Mouse (Mus musculus) left cerebral cortex, adult 9 months (tissue): ENCODE data around the gene Nptn.
"Not testable (repeated sequence)": the region's sequence is repeated elsewhere in the genome, so short reads cannot be mapped to it uniquely, and the experiment has no call there.

Source experiments
- DNase-seq, 2 experiments: peaks; one replicate each; pipeline ENCODE4 v3.0.0; 2022; ENCODE audit warnings: low spot score in 2 of 2

Nptn gene

GRCm38 (mm10) chr9:58560211-58560610 lies 21.8 kb upstream of the Nptn start:
- DNase-seq, result no peak

- DNase-seq, result not testable (repeated sequence)
Observed at GRCm38 (mm10) chr9:58565945-58566344, 16.1 kb upstream of the Nptn start.

DNA sequence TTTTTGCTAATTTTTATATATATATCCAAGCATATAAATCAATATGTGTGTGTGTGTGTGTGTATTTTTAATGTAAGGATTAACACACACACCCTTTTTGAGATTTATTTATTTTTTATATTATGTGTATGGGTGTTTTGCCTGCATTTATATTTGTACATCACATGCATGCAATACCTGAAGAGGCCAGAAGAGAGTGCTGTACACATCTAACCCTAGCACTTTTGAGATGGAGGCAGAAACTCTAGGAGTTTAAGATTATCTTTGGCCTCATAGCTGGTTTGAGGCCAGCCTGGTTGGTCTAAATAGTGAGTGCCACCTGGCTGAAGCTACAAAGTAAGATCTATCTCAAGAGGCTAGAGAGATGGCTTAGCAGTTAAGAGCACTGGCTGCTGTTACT lies 14.4 kb upstream of the Nptn start:
- DNase-seq, result no peak

DNA sequence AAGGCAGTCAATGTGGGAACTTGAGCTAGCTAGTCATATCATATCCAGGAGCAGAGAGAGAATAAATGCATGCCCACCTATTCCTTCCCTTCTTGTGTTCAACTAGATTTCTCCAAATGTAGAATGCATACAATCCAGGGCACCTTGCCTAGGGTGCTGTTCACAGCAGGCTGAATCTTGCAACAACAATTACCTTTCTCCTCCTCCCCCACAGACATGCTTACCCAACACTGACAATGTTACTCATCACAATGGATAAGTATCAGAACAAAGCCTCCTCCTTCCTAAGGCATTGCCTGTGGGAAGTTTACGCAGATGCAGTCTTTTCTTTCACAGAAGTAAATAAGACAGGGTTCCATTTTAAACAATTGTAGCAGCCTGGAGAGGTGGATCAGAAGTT lies 11.0 kb upstream of the Nptn start:
- no peak for DNase-seq

DNA sequence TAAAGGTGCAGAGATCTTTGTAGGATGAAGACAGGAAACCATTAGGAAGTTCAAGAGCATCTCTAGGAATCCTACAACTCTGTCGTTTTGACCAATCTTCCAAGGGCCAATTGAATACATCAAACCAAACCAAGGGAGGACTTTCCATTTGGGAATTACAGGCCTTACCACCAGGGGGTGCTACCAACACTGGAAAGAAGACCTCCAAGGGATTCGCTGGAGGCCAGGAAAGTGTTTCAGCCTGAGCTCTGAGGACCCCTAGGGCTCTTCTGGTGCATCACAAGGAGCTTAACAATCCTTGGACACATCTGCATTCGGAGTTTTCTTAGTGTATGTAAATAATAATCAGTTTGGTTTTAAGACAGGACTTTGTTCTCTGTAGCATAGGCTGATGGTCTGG lies 3.4 kb upstream of the Nptn start:
- peak; percentile 65 to 94 for DNase-seq

DNA sequence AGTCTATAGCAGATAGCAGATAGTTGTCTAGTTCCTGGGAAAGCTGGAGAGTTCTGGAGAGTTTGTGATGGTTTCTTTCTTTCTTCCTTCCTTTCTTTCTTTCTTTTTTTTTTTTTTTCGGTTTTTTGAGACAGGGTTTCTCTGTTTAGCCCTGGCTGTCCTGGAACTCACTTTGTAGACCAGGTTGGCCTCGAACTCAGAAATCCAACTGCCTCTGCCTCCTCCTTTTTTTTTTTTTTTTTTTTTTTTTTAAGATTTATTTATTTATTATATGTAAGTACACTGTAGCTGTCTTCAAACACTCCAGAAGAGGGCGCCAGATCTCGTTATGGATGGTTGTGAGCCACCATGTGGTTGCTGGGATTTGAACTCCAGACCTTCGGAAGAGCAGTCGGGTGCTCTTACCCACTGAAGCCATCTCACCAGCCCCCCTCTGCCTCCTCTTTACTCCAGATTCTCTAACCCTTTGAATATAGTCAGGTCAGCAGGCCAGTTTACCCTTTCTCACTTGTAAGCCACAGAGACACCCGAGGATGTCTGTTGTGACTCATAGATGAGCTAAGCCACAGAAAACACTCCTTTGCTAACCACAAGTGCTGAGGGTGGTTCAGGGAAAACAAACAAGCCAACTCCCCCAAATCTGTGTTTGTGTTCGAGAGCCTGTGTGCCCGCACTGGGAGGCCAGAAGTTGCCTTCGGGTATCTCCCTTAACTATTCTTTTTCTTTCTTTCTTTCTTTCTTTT lies 1.4 kb upstream of the Nptn start:
- DNase-seq, result not testable (repeated sequence)

DNA sequence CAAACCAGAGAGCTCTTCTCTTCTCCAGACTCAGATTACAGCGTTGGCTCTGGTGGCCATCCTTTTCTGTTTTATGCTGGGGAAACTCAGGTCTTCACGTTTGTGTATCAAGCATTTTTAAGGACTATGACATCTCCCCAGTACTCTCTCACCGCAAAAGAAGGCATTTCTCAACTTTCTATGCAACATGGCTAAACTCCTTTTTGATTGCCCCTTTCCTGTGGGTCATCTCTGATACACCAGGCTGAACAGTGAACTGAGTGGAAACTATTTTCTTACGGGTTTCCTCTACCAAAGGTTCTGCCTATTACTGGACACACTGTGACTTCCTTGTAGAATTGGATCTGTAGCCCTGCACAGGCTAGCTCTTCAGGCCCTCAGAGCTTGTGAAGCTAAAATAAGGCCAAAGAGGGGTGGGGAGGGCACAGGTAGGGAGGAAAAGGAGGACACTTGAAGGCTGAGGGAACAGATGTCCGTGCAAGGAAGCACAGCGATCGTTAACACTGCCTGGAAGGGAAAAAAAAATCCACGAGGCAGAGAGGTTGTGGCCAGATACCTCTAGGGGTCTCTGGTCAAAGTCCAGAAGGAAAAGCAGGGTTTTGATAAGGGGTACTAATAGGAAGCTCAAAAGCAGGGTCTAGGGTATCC lies 633 bp upstream of the Nptn start:
- DNase-seq, result no peak

DNA sequence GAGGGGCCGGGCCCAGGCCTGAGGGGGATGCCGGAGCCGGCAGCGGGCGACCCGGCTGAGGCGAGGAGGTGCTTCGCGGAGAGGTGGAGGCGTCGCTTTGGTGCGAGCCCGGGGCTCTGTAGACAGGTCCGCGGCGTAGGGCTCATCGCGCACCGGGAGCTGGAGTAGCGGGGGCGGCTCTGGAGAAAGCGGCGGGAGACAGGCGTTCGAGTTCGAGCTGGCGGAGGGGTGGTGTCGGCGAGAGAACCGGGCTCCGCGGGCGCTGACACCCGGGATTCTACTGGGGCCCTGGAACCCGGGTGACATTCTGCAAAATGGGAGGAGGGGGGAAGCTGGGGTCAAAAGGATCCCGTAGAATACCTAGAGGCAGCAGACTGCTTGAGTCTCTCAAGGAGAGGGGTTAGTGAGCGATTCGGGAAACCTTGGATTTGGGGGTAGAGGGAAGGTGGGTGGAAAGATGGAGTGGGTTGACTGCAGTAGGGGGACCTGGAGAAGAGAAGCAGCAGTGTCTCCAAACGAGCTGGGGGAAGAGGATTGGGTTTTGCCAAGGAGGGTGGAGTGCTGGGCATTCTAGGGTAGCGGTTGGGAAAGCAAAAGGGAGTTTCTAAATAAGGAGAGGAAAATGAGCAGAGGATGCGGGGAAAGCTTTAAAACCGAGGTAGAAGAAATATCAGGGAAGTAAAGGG lies 684 bp downstream of the Nptn start:
- DNase-seq, result peak in 1 of 2 experiments; percentile 53

GRCm38 (mm10) chr9:58583267-58583641 lies 1.2 kb downstream of the Nptn start:
- peak in 1 of 2 experiments; percentile 10 for DNase-seq

- no peak for DNase-seq
Observed at GRCm38 (mm10) chr9:58584323-58584722, 2.3 kb downstream of the Nptn start.

DNA sequence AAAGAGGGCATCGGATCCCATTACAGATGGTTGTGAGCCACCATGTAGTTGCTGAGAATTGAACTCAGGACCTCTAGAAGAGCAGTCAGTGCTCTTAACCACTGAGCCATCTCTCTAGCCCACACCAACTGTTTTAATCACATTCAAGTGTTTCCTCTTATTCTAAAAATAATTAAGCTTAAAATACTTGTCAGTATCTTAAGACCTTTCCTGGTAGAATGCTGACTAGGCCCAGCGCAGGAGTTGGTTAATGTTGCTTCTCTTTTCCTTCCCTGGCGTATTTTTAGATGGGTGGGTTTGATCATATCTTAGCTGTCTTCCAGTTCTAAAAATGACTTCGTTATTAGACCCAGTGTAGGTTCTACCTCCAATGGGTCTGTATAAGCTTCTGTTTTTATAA lies 6.6 kb downstream of the Nptn start:
- peak in 1 of 2 experiments; percentile 10 for DNase-seq

GRCm38 (mm10) chr9:58595313-58595712 lies 13.3 kb downstream of the Nptn start:
- no peak for DNase-seq

GRCm38 (mm10) chr9:58613790-58614189 lies 31.8 kb downstream of the Nptn start:
- DNase-seq, result no peak

- no peak for DNase-seq
Observed at GRCm38 (mm10) chr9:58615064-58615938, 33.3 kb downstream of the Nptn start.

DNA sequence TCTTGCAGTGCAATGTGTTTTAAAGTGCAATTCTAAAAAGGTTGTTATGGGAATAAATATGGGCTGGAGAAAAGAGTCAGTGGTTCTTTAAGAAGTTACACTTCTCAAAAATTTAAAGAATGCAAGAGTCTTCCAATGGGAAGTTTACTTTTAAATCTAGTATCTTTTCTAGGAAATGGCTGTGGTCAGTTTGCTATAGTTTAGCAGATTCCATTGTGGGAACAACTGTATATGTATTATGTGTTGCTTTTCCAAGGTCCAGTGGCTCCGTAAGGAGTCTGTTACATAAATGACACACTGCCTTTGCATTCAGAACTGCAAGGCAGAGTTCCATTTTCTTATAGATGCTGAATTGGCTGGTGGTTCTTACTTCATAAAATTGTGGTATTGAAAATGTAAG lies 41.0 kb downstream of the Nptn start:
- no peak for DNase-seq

- DNase-seq, result no peak
Observed at GRCm38 (mm10) chr9:58627197-58627596, 45.2 kb downstream of the Nptn start.

GRCm38 (mm10) chr9:58630441-58630840 lies 48.4 kb downstream of the Nptn start:
- DNase-seq, result no peak

- DNase-seq, result no peak
Observed at GRCm38 (mm10) chr9:58648406-58649264, 66.6 kb downstream of the Nptn start.

DNA sequence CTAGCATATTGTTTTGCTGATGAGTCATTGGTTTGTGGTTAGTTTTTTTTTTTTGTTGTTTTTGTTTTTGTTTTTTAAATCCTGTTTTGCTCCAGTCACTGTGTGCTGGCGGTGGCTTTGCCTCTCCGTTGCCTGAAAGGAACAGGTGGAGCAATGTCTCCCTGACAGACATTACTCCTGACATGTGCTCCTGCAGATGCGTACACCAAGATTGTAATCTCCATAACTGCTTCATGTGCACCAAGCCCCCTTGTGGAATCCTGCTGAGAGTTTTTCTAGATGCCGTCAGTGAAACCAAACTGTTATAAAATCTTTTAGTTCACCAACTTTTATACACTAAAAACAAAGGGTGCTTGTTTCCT lies 67.2 kb downstream of the Nptn start:
- no peak for DNase-seq

- DNase-seq, result peak; percentile 20 to 59
Observed at GRCm38 (mm10) chr9:58651993-58652392, 70.0 kb downstream of the Nptn start.

DNA sequence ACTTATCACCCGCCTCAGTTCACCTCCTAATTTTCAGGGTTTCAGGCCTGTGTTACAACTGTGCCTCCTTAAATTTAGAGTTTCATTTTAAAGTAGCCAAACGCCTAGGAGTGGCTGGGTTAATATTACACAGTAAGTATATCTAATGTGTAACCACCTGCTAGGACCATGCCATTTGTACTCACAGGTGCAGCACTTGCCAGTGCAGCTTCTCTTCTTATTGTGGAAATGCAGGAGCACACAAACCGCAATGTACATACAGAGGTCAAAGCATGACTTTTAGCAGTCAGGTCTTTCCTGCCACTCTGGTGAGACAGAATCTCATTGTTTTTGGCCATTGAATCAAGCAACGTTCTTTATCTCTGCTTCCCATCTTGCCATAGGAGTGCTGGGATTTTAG lies 72.5 kb downstream of the Nptn start:
- no peak for DNase-seq
